Mouse (Mus musculus): Measurements from ENCODE around the gene Rps21. TPM values are rescaled to one million over a fixed set of nuclear protein-coding genes. Genes with fewer than 3 reads are reported as not detected.

Gene Rps21
- total RNA-seq, 2 experiments from 2014 or later = 682 to 702 TPM

GRCm38 (mm10) chr2:180275836-180276235 lies 18.7 kb downstream of the Rps21 start:
- Histone ChIP-seq H3K4me3 (0 out of 2 replicates have a peak overlapping the region, but pooled peaks have one; percentile 13), H3K27ac (no peak overlapping the region)
- intact Hi-C loops (cut with DNase I) = loop anchor here (1.0 to 5.0 kb wide), 3 partner anchors 71 to 303 kb away; no protein-coding TSS in a partner anchor
- peak; percentile 71 to 76 for DNase-seq (ENCODE audit: extremely low spot score in 1 of 2, low spot score in 2 of 2)
- TF ChIP-seq CTCF (IDR thresholded peaks at IDR 0.05) = peak; percentile 97

DNA sequence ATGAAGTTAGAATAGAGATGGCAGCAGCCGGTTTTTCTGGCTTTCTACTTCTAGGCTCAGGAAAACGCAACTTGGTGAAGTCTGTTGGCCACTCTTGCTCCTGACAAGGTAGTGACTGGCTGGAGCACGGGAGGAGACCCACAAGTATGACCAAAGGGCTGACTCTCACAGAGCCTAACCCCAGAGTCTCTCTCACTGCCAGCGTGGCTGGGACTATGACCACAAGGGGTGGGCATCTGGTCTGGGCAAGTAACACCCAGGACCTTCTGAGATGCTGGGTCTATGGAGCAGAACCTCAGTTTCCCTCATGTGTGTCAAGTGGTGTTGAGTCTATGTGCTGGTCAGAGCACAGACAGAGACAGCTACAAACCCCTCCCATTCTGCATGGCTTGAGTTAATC lies 19.2 kb downstream of the Rps21 start:
- DNase-seq (ENCODE audit: extremely low spot score in 1 of 2, low spot score in 2 of 2) = no peak

GRCm38 (mm10) chr2:180276851-180277259 lies 19.7 kb downstream of the Rps21 start:
- intact Hi-C loops (cut with DNase I) = loop anchor here (2.0 to 5.0 kb wide), 2 partner anchors 155 to 302 kb away; no protein-coding TSS in a partner anchor
- no peak for TF ChIP-seq CTCF (IDR thresholded peaks at IDR 0.05)
- H3K27ac ChIP-seq = no peak overlapping the region
- DNase-seq (ENCODE audit: extremely low spot score in 1 of 2, low spot score in 2 of 2) = no peak
- no peak overlapping the region for H3K4me3 ChIP-seq

More for the DNA sequence above, 19.2 kb downstream of the Rps21 start:
- Histone ChIP-seq H3K27ac (no peak overlapping the region), H3K4me3 (no peak overlapping the region)
- no peak for TF ChIP-seq CTCF (IDR thresholded peaks at IDR 0.05)
- intact Hi-C loops (cut with DNase I) = loop anchor here (2.0 to 5.0 kb wide), 2 partner anchors 156 to 302 kb away; no protein-coding TSS in a partner anchor

DNA sequence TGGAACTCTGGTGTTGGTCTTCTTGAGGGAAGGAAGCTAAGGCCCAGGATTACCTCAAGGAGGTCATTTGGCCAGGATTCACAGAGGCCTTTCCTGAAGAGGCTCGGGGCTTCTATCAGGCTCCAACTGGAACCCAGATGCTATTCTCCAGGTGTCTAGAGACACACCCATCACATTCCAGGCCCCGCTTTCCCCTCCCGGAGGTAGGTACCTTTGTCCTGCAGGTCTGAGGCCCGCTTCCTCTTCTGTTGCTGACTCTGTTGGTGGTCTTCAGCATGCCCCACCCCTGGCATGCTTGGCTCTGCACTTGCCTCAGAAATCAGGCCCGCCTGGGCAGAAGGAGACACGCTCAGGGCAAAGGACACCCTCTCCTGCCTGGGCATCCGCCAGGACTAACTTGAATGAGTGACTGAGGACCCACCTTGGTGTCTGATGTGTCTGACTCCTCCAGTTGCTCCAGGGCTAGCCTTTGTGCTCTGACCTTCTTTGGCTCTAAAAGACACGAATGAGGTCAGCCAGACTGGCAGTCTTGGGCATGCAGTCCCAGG lies 20.7 kb downstream of the Rps21 start:
- no peak for TF ChIP-seq CTCF (IDR thresholded peaks at IDR 0.05)
- no peak overlapping the region for H3K27ac ChIP-seq
- no peak overlapping the region for H3K4me3 ChIP-seq
- intact Hi-C loops (cut with DNase I) = loop anchor here (2.0 to 5.0 kb wide), 2 partner anchors 154 to 301 kb away; no protein-coding TSS in a partner anchor
- no peak for DNase-seq (ENCODE audit: extremely low spot score in 1 of 2, low spot score in 2 of 2)

DNA sequence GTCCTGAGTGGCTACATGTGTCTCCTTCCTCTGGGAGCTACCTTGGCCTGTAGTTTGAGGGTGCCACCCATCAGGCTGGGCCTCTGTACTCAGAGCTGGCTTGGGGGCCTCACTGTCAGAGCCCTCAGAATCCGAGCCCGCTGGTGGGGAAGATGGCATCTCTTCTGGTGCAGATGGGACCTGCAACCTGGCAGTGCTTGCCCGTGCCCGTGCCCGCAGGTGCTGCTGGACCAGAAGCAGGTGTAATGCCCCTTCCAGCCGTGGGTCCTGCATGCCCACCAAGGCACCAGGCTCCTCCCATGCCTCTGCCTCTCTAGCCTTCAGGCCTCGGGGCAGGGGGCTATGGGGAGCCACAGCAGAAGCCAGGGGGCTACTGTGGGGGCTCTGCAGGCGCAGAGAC lies 22.1 kb downstream of the Rps21 start:
- Histone ChIP-seq H3K27ac (no peak overlapping the region), H3K4me3 (no peak overlapping the region)
- no peak for TF ChIP-seq CTCF (IDR thresholded peaks at IDR 0.05)
- no peak for DNase-seq (ENCODE audit: extremely low spot score in 1 of 2, low spot score in 2 of 2)
- intact Hi-C loops (cut with DNase I) = loop anchor here (5.0 kb wide), 1 partner anchor 153 kb away; no protein-coding TSS in a partner anchor

GRCm38 (mm10) chr2:180288966-180289365 lies 31.8 kb downstream of the Rps21 start:
- Histone ChIP-seq H3K27ac (no peak overlapping the region), H3K4me3 (no peak overlapping the region)
- DNase-seq (ENCODE audit: extremely low spot score in 1 of 2, low spot score in 2 of 2) = no peak
- intact Hi-C loops (cut with DNase I) = loop anchor here (10.0 kb wide), 1 partner anchor 466 kb away; no protein-coding TSS in a partner anchor
- TF ChIP-seq CTCF (IDR thresholded peaks at IDR 0.05) = no peak

- no peak for TF ChIP-seq CTCF (IDR thresholded peaks at IDR 0.05)
- DNase-seq (ENCODE audit: extremely low spot score in 1 of 2, low spot score in 2 of 2) = no peak
- Histone ChIP-seq H3K27ac (no peak within 1 kb of the TSS), H3K4me3 (no peak within 1 kb of the TSS)
- intact Hi-C loops (cut with DNase I) = loop anchor here (10.0 kb wide), 1 partner anchor 465 kb away; no protein-coding TSS in a partner anchor
These were observed 32.4 kb downstream of the Rps21 start, which contains the start of gene Rbbp8nl for GRCm38 (mm10) chr2:180289440-180290108. Gene Rbbp8nl, minus strand, starts transcription at chr2:180289879.

GRCm38 (mm10) chr2:180290503-180290902 lies 33.3 kb downstream of the Rps21 start:
- intact Hi-C loops (cut with DNase I) = no loop called here
- no peak for DNase-seq (ENCODE audit: extremely low spot score in 1 of 2, low spot score in 2 of 2)
- no peak overlapping the region for H3K4me3 ChIP-seq
- TF ChIP-seq CTCF (IDR thresholded peaks at IDR 0.05) = no peak
- H3K27ac ChIP-seq = no peak overlapping the region

DNA sequence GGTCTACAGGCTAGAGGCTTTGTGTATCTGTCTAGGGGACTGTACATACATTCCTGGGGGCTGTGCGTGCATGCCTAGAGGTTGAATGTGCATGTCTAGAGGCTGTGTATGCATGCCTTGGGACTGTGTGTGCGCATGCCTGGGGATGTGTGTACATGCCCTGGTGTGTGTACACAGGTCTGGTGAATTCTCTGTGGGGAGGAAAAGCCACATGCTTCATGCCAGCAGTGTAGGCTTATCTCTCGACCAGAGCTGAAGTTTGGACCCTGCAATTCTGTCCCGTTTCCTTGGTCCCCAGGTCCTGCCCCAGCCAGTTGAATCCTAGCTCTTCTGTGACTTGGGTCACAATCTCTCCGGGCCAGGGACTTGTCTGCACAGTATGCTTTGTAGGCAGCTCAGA lies 34.4 kb downstream of the Rps21 start:
- no peak for TF ChIP-seq CTCF (IDR thresholded peaks at IDR 0.05)
- H3K4me3 ChIP-seq = no peak overlapping the region
- no peak for DNase-seq (ENCODE audit: extremely low spot score in 1 of 2, low spot score in 2 of 2)
- intact Hi-C loops (cut with DNase I) = no loop called here
- no peak overlapping the region for H3K27ac ChIP-seq

GRCm38 (mm10) chr2:180292026-180292425 lies 34.8 kb downstream of the Rps21 start:
- no peak for TF ChIP-seq CTCF (IDR thresholded peaks at IDR 0.05)
- DNase-seq (ENCODE audit: extremely low spot score in 1 of 2, low spot score in 2 of 2) = no peak
- intact Hi-C loops (cut with DNase I) = no loop called here
- Histone ChIP-seq H3K4me3 (no peak overlapping the region), H3K27ac (no peak overlapping the region)

GRCm38 (mm10) chr2:180292906-180293305 lies 35.7 kb downstream of the Rps21 start:
- intact Hi-C loops (cut with DNase I) = no loop called here

GRCm38 (mm10) chr2:180300252-180300651 lies 43.1 kb downstream of the Rps21 start:
- intact Hi-C loops (cut with DNase I) = no loop called here
- Histone ChIP-seq H3K27ac (no peak overlapping the region), H3K4me3 (no peak overlapping the region)
- TF ChIP-seq CTCF (IDR thresholded peaks at IDR 0.05) = no peak
- DNase-seq (ENCODE audit: extremely low spot score in 1 of 2, low spot score in 2 of 2) = no peak

More at GRCm38 (mm10) chr2:180292906-180293305, 35.7 kb downstream of the Rps21 start:
- no peak for TF ChIP-seq CTCF (IDR thresholded peaks at IDR 0.05)
- Histone ChIP-seq H3K27ac (no peak overlapping the region), H3K4me3 (no peak overlapping the region)
- no peak for DNase-seq (ENCODE audit: extremely low spot score in 1 of 2, low spot score in 2 of 2)

All from left cerebral cortex, adult 2 months (tissue).